Mouse (Mus musculus): Measurements from ENCODE around the gene Sae1.
A peak's percentile ranks its signal among the peaks of the same experiment; 100 is the strongest.

Sae1 gene

GRCm38 (mm10) chr7:16387160-16388041 is at the start of gene Sae1:
Gene Sae1 (minus strand): TSS chr7:16387806.
- peak; percentile 95 for DNase-seq (ENCODE audit: low spot score)

- DNase-seq (ENCODE audit: low spot score) = no peak
These were observed 47.5 kb upstream of the Sae1 start for GRCm38 (mm10) chr7:16435088-16435487.

GRCm38 (mm10) chr7:16433352-16433971 is 45.9 kb upstream of the Sae1 start:
- no peak for DNase-seq (ENCODE audit: low spot score)

GRCm38 (mm10) chr7:16426129-16426729 is 38.6 kb upstream of the Sae1 start:
- DNase-seq (ENCODE audit: low spot score) = peak; percentile 93

- DNase-seq (ENCODE audit: low spot score) = no peak
These were observed 38.1 kb upstream of the Sae1 start for GRCm38 (mm10) chr7:16425721-16426120.

- no peak for DNase-seq (ENCODE audit: low spot score)
These were observed 36.1 kb upstream of the Sae1 start for GRCm38 (mm10) chr7:16423731-16424130.

- no peak for DNase-seq (ENCODE audit: low spot score)
These were observed 34.7 kb upstream of the Sae1 start for GRCm38 (mm10) chr7:16422222-16422856.

GRCm38 (mm10) chr7:16420493-16421118 is 33.0 kb upstream of the Sae1 start:
- DNase-seq (ENCODE audit: low spot score) = no peak

- DNase-seq (ENCODE audit: low spot score) = no peak
These were observed 31.1 kb upstream of the Sae1 start for GRCm38 (mm10) chr7:16418713-16419112.

- no peak for DNase-seq (ENCODE audit: low spot score)
These were observed 29.6 kb upstream of the Sae1 start for GRCm38 (mm10) chr7:16417141-16417771.

- no peak for DNase-seq (ENCODE audit: low spot score)
These were observed 27.8 kb upstream of the Sae1 start for GRCm38 (mm10) chr7:16415426-16415825.

GRCm38 (mm10) chr7:16412930-16413329 is 25.3 kb upstream of the Sae1 start:
- DNase-seq (ENCODE audit: low spot score) = no peak

- no peak for DNase-seq (ENCODE audit: low spot score)
These were observed 24.8 kb upstream of the Sae1 start for GRCm38 (mm10) chr7:16412220-16412896.

GRCm38 (mm10) chr7:16411100-16411499 is 23.5 kb upstream of the Sae1 start:
- no peak for DNase-seq (ENCODE audit: low spot score)

GRCm38 (mm10) chr7:16406978-16407377 is 19.4 kb upstream of the Sae1 start:
- no peak for DNase-seq (ENCODE audit: low spot score)

- peak; percentile 43 for DNase-seq (ENCODE audit: low spot score)
These were observed 18.1 kb upstream of the Sae1 start for GRCm38 (mm10) chr7:16405516-16406351.

GRCm38 (mm10) chr7:16405073-16405455 is 17.5 kb upstream of the Sae1 start:
- DNase-seq (ENCODE audit: low spot score) = peak; percentile 44

- DNase-seq (ENCODE audit: low spot score) = no peak
These were observed 16.9 kb upstream of the Sae1 start for GRCm38 (mm10) chr7:16404315-16405072.

All from testis, postnatal 10 days (tissue).